Mouse (Mus musculus): ENCODE results near the gene 2410002F23Rik. TPM values are rescaled to one million over a fixed set of nuclear protein-coding genes. Genes with fewer than 3 reads are reported as not detected.
"Not testable (repeated sequence)": the region's sequence is repeated elsewhere in the genome, so short reads cannot be mapped to it uniquely, and the experiment has no call there.

2410002F23Rik gene
- polyA plus RNA-seq, 1 experiment from 2014 or later, result 209 TPM

DNA sequence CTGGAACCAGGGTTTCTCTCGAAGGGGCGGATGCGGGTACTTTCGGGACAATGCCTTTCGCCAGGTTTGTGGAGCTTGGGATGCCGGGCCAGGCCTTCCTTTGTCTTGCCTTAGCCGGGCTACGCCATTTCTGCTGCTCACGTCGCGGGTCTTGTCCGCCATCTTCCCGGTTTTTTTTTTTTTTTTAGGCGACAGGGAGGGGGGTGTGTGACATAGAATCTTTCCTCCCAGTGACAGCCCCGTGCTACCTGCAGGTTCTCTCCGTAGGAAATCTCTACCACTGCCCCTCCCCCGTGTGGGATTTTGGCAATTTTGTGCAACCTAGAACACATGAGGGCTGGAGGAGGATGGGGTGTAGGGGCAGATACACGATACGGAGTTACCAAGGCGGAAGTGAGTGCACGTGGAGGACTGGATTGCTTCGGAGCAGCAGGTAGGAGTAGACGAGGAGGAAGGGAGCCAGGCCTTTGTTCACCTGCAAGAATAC, 505 bp downstream of the 2410002F23Rik start:
- under 1% methylated on average over 23 of the region's 23 CpGs for WGBS

DNA sequence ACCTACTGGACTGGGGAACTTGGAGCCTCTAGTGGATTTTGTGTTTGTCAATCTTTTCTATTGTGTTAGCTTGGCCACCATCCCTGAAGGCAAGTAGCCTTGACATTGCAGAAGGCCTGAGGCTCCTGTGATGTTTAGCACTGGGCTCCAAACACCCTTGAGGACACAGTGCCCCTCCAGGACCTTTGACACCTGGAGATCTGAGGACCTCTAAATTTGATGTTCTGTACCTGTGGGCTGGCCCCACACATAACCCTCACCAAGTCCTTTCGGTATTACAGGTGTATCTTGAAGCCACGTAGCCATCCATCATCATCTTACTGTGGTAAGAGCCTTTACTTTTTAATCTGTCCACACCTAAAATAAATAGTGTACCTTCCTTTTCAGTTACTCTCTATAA, 1.4 kb downstream of the 2410002F23Rik start:
- Histone ChIP-seq H3K27ac (no peak overlapping the region), H3K9me3 (no peaks in the 10 kb centered on the region), H3K27me3 (ENCODE audit: poor library complexity, severe bottlenecking) (no peaks in the 10 kb centered on the region), H3K4me3 (peak overlapping the region; percentile 92), H3K36me3 (replicated peaks) (peaks cover 52% of the 10 kb centered on the region), H3K4me1 (peaks cover 30% of the 10 kb centered on the region)
- 95% methylated on average over 2 of the region's 2 CpGs for WGBS
- DNase-seq (ENCODE audit: extremely low spot score, low spot score), result no peak

More for the DNA sequence above, 505 bp downstream of the 2410002F23Rik start:
- Histone ChIP-seq H3K27me3 (ENCODE audit: poor library complexity, severe bottlenecking) (no peaks in the 10 kb centered on the region), H3K4me3 (peak overlapping the region; percentile 92), H3K36me3 (replicated peaks) (peaks cover 42% of the 10 kb centered on the region), H3K9me3 (no peaks in the 10 kb centered on the region), H3K4me1 (peaks cover 24% of the 10 kb centered on the region), H3K27ac (peak overlapping the region; percentile 98)
- DNase-seq (ENCODE audit: extremely low spot score, low spot score), result peak; percentile 73

DNA sequence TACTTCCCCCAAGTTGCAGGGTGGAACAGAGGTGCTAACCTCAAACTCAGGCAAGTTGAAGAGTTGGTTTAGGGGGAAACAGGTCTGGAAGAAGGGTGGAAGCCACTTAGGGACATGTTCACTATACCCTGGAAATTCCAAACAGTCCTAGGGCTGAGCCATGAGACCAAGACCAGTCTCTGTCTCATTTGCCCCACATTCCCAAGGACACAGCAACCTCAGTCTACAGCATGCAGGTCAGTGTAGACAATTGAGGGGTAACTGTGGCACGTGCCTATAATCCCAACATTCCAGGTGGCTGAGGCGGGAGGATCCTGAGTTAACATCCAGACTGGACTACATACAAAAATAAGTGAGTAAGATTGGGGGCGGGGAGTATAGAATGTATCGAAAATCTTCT, 2.7 kb downstream of the 2410002F23Rik start:
- H3K9me3 ChIP-seq, result no peaks in the 10 kb centered on the region
- H3K36me3 ChIP-seq (replicated peaks), result peaks cover 64% of the 10 kb centered on the region
- H3K4me3 ChIP-seq, result no peak overlapping the region
- peaks cover 30% of the 10 kb centered on the region for H3K4me1 ChIP-seq
- H3K27ac ChIP-seq, result no peak overlapping the region
- no peaks in the 10 kb centered on the region for H3K27me3 ChIP-seq (ENCODE audit: poor library complexity, severe bottlenecking)
- 92% methylated on average over 4 of the region's 4 CpGs for WGBS
- no peak for DNase-seq (ENCODE audit: extremely low spot score, low spot score)

GRCm38 (mm10) chr7:44250732-44251275, 4.3 kb downstream of the 2410002F23Rik start:
- 93% methylated on average over 17 of the region's 17 CpGs for WGBS
- H3K4me1 ChIP-seq, result peaks cover 23% of the 10 kb centered on the region
- H3K4me3 ChIP-seq; H3K27ac ChIP-seq; DNase-seq (ENCODE audit: extremely low spot score, low spot score); H3K9me3 ChIP-seq; H3K27me3 ChIP-seq (ENCODE audit: poor library complexity, severe bottlenecking): not testable (repeated sequence)
- H3K36me3 ChIP-seq (replicated peaks), result peaks cover 77% of the 10 kb centered on the region

DNA sequence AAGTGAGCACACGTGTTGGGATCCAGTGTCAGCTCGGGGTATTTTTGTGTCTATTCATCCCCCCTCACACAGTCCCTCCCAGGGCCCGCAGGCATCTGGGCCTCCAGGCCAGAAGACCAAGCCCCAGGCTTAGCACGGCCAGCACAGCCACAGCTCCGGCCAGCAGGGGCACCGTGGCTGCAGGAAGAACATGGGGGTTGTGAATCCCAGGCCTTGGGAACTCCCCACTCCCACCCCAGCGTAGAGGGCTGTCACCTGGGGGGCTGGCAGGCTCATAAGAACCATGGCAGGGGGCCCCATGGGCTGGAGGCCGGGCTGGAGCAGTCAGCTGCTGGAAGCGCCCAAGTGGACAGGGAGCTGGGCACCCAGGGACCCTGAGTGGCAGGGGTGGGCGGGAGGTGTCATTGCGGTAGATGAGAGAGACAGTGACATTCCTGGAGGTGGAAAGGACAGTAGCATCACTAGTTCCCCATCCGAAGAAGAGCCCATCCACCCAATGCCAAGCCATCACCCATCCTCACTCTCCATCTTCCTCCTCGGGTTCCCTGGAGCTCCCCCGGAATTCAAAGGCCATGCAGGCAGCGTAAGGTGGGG, 6.6 kb downstream of the 2410002F23Rik start:
- 76% methylated on average over 15 of the region's 15 CpGs for WGBS
- H3K27me3 ChIP-seq (ENCODE audit: poor library complexity, severe bottlenecking), result no peaks in the 10 kb centered on the region
- peaks cover 76% of the 10 kb centered on the region for H3K36me3 ChIP-seq (replicated peaks)
- no peak overlapping the region for H3K27ac ChIP-seq
- DNase-seq (ENCODE audit: extremely low spot score, low spot score), result no peak
- H3K9me3 ChIP-seq, result no peaks in the 10 kb centered on the region
- H3K4me1 ChIP-seq, result peaks cover 18% of the 10 kb centered on the region
- H3K4me3 ChIP-seq, result no peak overlapping the region

- Histone ChIP-seq H3K9me3 (no peaks in the 10 kb centered on the region), H3K4me1 (peaks cover 6% of the 10 kb centered on the region), H3K27me3 (ENCODE audit: poor library complexity, severe bottlenecking) (no peaks in the 10 kb centered on the region), H3K27ac (no peak overlapping the region), H3K36me3 (replicated peaks) (peaks cover 58% of the 10 kb centered on the region), H3K4me3 (no peak overlapping the region)
- 88% methylated on average over 6 of the region's 6 CpGs for WGBS
- DNase-seq (ENCODE audit: extremely low spot score, low spot score), result no peak
These were observed 8.4 kb downstream of the 2410002F23Rik start for GRCm38 (mm10) chr7:44254930-44255329.

DNA sequence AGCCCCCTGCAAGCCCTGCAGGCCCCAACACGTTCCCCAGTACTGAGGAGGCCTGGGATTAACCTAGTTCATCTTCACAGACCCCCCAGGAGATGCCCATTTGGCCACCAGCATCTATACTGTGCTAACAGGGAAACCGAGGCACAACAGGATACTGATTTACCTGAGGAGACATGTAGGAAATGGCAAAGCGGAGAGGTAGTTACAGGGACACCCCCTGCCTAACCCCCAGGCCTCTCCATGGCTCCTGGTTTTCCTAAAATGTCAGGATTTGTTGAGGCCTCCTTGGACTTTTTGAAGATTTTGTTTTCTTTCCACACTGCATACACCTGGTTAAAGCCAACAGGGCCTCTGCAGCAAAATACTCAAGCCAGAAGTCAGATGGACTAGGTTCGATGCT, 10.8 kb downstream of the 2410002F23Rik start, which contains the start of gene Acp4:
Gene Acp4, minus strand, starts transcription at position 101 of the 400 bp plus-strand sequence.
- H3K9me3 ChIP-seq, result no peaks in the 10 kb centered on the region
- peaks cover 5% of the 10 kb centered on the region for H3K4me1 ChIP-seq
- no peak for DNase-seq (ENCODE audit: extremely low spot score, low spot score)
- H3K4me3 ChIP-seq, result no peak within 1 kb of the TSS
- peaks cover 36% of the 10 kb centered on the region for H3K36me3 ChIP-seq (replicated peaks)
- H3K27ac ChIP-seq, result no peak within 1 kb of the TSS
- WGBS, result 88% methylated on average over 4 of the region's 4 CpGs
- H3K27me3 ChIP-seq (ENCODE audit: poor library complexity, severe bottlenecking), result peaks cover 20% of the 10 kb centered on the region

GRCm38 (mm10) chr7:44260410-44260809, 13.9 kb downstream of the 2410002F23Rik start:
- peaks cover 4% of the 10 kb centered on the region; the same call in 1 of the 2 replicates for H3K36me3 ChIP-seq (replicated peaks)
- WGBS, result 82% methylated on average over 6 of the region's 6 CpGs
- H3K4me3 ChIP-seq, result no peak overlapping the region
- peaks cover 7% of the 10 kb centered on the region for H3K4me1 ChIP-seq
- no peak overlapping the region for H3K27ac ChIP-seq
- peaks cover 43% of the 10 kb centered on the region for H3K27me3 ChIP-seq (ENCODE audit: poor library complexity, severe bottlenecking)
- DNase-seq (ENCODE audit: extremely low spot score, low spot score), result no peak
- H3K9me3 ChIP-seq, result no peaks in the 10 kb centered on the region

DNA sequence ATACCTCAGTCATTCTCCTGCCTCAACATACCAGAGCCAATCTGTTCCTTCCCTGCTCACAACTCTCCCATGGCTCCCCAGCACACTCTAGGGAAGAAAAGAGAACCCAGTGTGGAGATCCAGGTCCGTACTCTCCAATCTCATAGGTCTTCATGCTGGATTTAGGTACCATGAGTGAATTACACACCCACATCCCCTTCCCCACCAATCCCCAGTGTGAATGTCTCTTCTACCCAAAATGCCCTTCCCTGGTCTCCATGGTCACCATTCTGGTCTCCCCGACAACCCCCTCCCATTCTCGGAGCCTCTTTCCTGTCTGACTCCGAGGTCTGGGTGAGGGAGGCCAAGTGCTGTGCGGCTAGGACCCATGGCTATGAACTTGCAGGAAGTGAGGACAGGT, 14.6 kb downstream of the 2410002F23Rik start, which contains the start of gene Gm15517:
Gene Gm15517, plus strand, starts transcription at position 301 of the 400 bp plus-strand sequence.
- Histone ChIP-seq H3K27ac (no peak within 1 kb of the TSS), H3K36me3 (replicated peaks) (0 out of 2 replicates have a peak, but pooled peaks cover 3% of the 10 kb centered on the region), H3K4me1 (peaks cover 7% of the 10 kb centered on the region), H3K27me3 (ENCODE audit: poor library complexity, severe bottlenecking) (peaks cover 43% of the 10 kb centered on the region), H3K4me3 (no peak within 1 kb of the TSS), H3K9me3 (no peaks in the 10 kb centered on the region)
- DNase-seq (ENCODE audit: extremely low spot score, low spot score), result no peak
- WGBS, result 63% methylated on average over 5 of the region's 5 CpGs

DNA sequence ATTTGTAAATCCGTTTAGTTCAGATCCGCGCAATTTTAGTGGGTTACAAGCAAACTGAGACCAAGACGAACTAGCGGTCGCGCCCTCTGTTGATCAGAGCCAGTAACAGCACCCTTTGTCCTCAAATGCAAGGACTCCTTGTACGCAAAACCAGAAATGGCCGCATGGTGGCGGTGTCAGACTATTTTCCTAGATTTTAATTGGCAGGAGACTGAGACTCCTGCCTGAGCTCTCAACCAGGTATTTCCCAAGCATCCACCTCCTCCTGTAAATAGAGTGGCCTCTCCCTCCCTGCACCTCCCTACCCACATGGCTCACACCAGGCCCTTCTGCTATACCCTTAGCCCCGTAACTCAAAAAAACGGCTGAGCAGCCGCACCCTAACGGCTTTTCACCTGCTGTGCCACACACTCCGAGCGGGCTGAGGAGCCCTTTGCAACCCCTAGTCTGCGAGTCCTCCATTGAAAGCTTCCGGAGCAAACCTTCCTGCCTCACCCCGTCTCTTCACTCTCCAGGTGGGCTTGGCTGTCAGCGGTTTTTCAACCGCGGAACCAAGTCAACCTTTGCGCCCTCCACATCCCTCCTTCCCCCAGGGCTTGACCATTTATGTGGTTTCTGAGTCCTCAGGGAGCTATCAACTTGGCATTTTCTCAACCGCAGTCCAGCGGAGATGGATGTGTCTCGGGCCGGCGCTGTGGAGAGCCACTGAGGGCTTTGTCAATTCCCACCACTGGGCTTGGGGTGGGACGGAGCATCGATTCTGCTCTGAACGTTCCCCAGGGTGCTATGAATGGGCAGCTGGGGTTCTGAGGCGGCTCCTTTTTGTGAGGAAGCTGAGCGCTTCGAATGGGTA, 16.5 kb downstream of the 2410002F23Rik start:
- 2% methylated on average over 34 of the region's 34 CpGs for WGBS
- H3K27me3 ChIP-seq (ENCODE audit: poor library complexity, severe bottlenecking), result peaks cover 54% of the 10 kb centered on the region
- peak overlapping the region; percentile 45 for H3K4me3 ChIP-seq
- H3K27ac ChIP-seq, result peak overlapping the region; percentile 44; the same call in 1 of the 2 replicates
- peak; percentile 95 for DNase-seq (ENCODE audit: extremely low spot score, low spot score)
- H3K9me3 ChIP-seq, result no peaks in the 10 kb centered on the region
- peaks cover 7% of the 10 kb centered on the region for H3K4me1 ChIP-seq
- H3K36me3 ChIP-seq (replicated peaks), result no peaks in the 10 kb centered on the region

GRCm38 (mm10) chr7:44268117-44268516, 21.6 kb downstream of the 2410002F23Rik start:
- Histone ChIP-seq H3K9me3 (no peaks in the 10 kb centered on the region), H3K36me3 (replicated peaks) (no peaks in the 10 kb centered on the region), H3K4me3 (no peak overlapping the region), H3K27ac (no peak overlapping the region), H3K4me1 (peaks cover 4% of the 10 kb centered on the region), H3K27me3 (ENCODE audit: poor library complexity, severe bottlenecking) (peaks cover 36% of the 10 kb centered on the region)
- DNase-seq (ENCODE audit: extremely low spot score, low spot score), result no peak
- WGBS, result 87% methylated on average over 11 of the region's 11 CpGs

GRCm38 (mm10) chr7:44269397-44269796, 22.9 kb downstream of the 2410002F23Rik start:
- no peak overlapping the region for H3K27ac ChIP-seq
- H3K4me1 ChIP-seq, result peaks cover 7% of the 10 kb centered on the region
- DNase-seq (ENCODE audit: extremely low spot score, low spot score), result no peak
- H3K9me3 ChIP-seq, result no peaks in the 10 kb centered on the region
- no peak overlapping the region for H3K4me3 ChIP-seq
- no peaks in the 10 kb centered on the region for H3K36me3 ChIP-seq (replicated peaks)
- WGBS, result 92% methylated on average over 2 of the region's 2 CpGs
- H3K27me3 ChIP-seq (ENCODE audit: poor library complexity, severe bottlenecking), result peaks cover 35% of the 10 kb centered on the region
